Mouse (Mus musculus) ES-Bruce4 (cell line): ENCODE measurements at regions not wholly inside any gene's neighbourhood (a gene's known extent, or its start where the extent isn't known, plus 50 kb on each side); places are given as distances from the start of the nearest gene placed in this dataset.

ENCODE experiments used
- H3K27ac ChIP-seq: 2 replicates; pipeline ENCODE4 v1.5.1; 2012; ENCODE audit warnings: low read length, inconsistent platforms; ENCODE audit not compliant: insufficient read depth
- H3K27me3 ChIP-seq: 2 replicates; pipeline ENCODE4 v1.6.1; 2012; ENCODE audit warnings: mild to moderate bottlenecking, low read length, inconsistent platforms; ENCODE audit not compliant: control insufficient read depth, poor library complexity, insufficient read depth, severe bottlenecking
- H3K36me3 ChIP-seq: 2 replicates; pipeline ENCODE4 v1.6.1; 2012; ENCODE audit warnings: inconsistent platforms, mild to moderate bottlenecking, low read length, moderate library complexity; ENCODE audit not compliant: control insufficient read depth, poor library complexity, insufficient read depth, severe bottlenecking
- H3K4me1 ChIP-seq: one replicate; pipeline ENCODE4 v1.8.1; 2011; ENCODE audit warnings: low read length; ENCODE audit not compliant: control insufficient read depth, insufficient read depth
- H3K4me3 ChIP-seq: 2 replicates; pipeline ENCODE4 v1.5.1; 2011; ENCODE audit warnings: low read depth, mild to moderate bottlenecking, low read length
- H3K9ac ChIP-seq: 2 replicates; pipeline ENCODE4 v1.6.1; 2012; ENCODE audit warnings: low read depth, mild to moderate bottlenecking, inconsistent platforms; ENCODE audit not compliant: poor library complexity, severe bottlenecking
- H3K9me3 ChIP-seq: replicated peaks from 2 replicates; pipeline ENCODE4 v1.6.1; 2012; ENCODE audit warnings: mild to moderate bottlenecking, low read length, inconsistent platforms; ENCODE audit not compliant: control insufficient read depth, poor library complexity, insufficient read depth, severe bottlenecking
- CTCF ChIP-seq: IDR thresholded peaks from one replicate; pipeline ENCODE4 v1.8.1; 2011; ENCODE audit warnings: low read depth, low read length
- EP300 ChIP-seq: IDR thresholded peaks from 2 replicates; pipeline ENCODE4 v1.6.1; 2011; ENCODE audit warnings: low read depth, low read length; ENCODE audit not compliant: insufficient read depth
- POLR2A ChIP-seq: IDR thresholded peaks from one replicate; pipeline ENCODE4 v1.8.1; 2011; ENCODE audit warnings: low read length; ENCODE audit not compliant: insufficient read depth

GRCm38 (mm10) chr14:85354626-85355355, 911.4 kb downstream of the Pcdh17 start:
- Histone ChIP-seq H3K27ac (no peak overlapping the region), H3K27me3 (no peaks in the 10 kb centered on the region), H3K4me1 (no peaks in the 10 kb centered on the region), H3K4me3 (no peak overlapping the region), H3K9ac (no peak overlapping the region), H3K36me3 (no peaks in the 10 kb centered on the region), H3K9me3 (no peaks in the 10 kb centered on the region)
- TF ChIP-seq POLR2A, result no peak
- no peak for TF ChIP-seq EP300
- TF ChIP-seq CTCF, result no peak

- H3K9ac ChIP-seq, result no peak overlapping the region
- H3K4me1 ChIP-seq, result no peaks in the 10 kb centered on the region
- H3K36me3 ChIP-seq, result no peaks in the 10 kb centered on the region
- no peaks in the 10 kb centered on the region for H3K9me3 ChIP-seq
- H3K4me3 ChIP-seq, result no peak overlapping the region
- TF ChIP-seq EP300 (no peak), CTCF (no peak)
- H3K27ac ChIP-seq, result no peak overlapping the region
- no peaks in the 10 kb centered on the region for H3K27me3 ChIP-seq
Observed at GRCm38 (mm10) chr14:85363611-85364010, 920.2 kb downstream of the Pcdh17 start.

- Histone ChIP-seq H3K4me1 (no peaks in the 10 kb centered on the region), H3K9ac (no peak overlapping the region), H3K9me3 (no peaks in the 10 kb centered on the region), H3K36me3 (no peaks in the 10 kb centered on the region), H3K27ac (no peak overlapping the region), H3K4me3 (no peak overlapping the region), H3K27me3 (no peaks in the 10 kb centered on the region)
- no peak for TF ChIP-seq EP300
- TF ChIP-seq POLR2A, result no peak
- TF ChIP-seq CTCF, result no peak
Observed at GRCm38 (mm10) chr14:85373312-85373711, 929.9 kb downstream of the Pcdh17 start.

- no peak overlapping the region for H3K27ac ChIP-seq
- H3K27me3 ChIP-seq, result no peaks in the 10 kb centered on the region
- no peaks in the 10 kb centered on the region for H3K9me3 ChIP-seq
- H3K36me3 ChIP-seq, result no peaks in the 10 kb centered on the region
- no peak overlapping the region for H3K9ac ChIP-seq
- no peak for TF ChIP-seq POLR2A
- no peak for TF ChIP-seq CTCF
- TF ChIP-seq EP300, result no peak
- H3K4me3 ChIP-seq, result no peak overlapping the region
- no peaks in the 10 kb centered on the region for H3K4me1 ChIP-seq
Observed at GRCm38 (mm10) chr14:85403644-85404043, 960.3 kb downstream of the Pcdh17 start.
